Mouse (Mus musculus): ENCODE results near the gene Lrrc27.

GRCm38 (mm10) chr7:139280044-139280443 is 67.3 kb downstream of the Lrrc27 start:
- TF ChIP-seq CTCF (IDR thresholded peaks at IDR 0.05; ENCODE audit: low read depth) (no peak), EP300 (optimal IDR thresholded peaks at IDR 0.05) (no peak)
